Mouse (Mus musculus) E14TG2a.4 (cell line): ENCODE results near the gene Cbll1.

ENCODE experiments used
- CTCF ChIP-seq: conservative IDR thresholded peaks from 2 replicates; pipeline ENCODE4 v1.5.1; 2014; ENCODE audit warnings: low read length
- NANOG ChIP-seq: IDR thresholded peaks from 2 replicates; pipeline ENCODE4 v1.6.1; 2014; ENCODE audit warnings: borderline replicate concordance, low read length, mixed read lengths
- POU5F1 ChIP-seq: IDR thresholded peaks from 2 replicates; pipeline ENCODE4 v1.6.1; 2014; ENCODE audit warnings: low read length, borderline replicate concordance

- no peak for TF ChIP-seq CTCF
- no peak for TF ChIP-seq NANOG
- TF ChIP-seq POU5F1 = no peak
These were observed 34.8 kb upstream of the Cbll1 start for GRCm38 (mm10) chr12:31534060-31534843.
